Mouse (Mus musculus): ENCODE results near the gene Folr2.

DNA sequence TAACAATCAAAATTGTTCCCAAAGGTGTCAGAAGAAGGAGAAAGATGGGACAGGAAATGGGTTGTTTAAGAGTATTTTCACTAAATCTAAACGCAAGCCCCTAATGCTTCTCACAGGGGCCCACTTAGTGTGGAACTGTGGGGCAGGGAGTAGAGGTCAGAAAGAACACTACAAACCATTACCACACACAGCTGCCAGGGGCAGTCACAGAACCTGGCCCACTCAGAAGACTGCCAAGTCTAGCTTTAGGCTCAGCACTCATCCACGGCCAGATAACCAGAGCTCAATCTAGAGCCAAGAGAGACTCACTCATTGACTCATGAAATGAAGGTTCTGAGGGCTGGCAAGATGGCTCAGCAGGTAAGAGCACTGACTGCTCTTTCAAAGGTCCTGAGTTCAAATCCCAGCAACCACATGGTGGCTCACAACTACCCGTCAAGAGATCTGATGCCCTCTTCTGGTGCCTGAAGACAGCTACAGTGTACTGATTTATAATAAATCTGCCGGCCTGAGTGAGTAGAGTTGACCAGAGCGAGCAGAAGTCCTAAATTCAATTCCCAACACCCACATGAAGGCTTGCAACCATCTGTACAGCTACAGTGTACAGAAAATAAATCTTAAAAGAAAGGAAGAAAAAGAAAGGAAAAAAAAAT is 21.4 kb downstream of the Folr2 start:
- TF ChIP-seq CTCF (IDR thresholded peaks at IDR 0.05; ENCODE audit: low read depth) = peak; percentile 46
- no peak for TF ChIP-seq EP300 (optimal IDR thresholded peaks at IDR 0.05)
